Mouse (Mus musculus) CH12.LX (cell line): ENCODE data around the gene Eme2. TPM values are rescaled to one million over a fixed set of nuclear protein-coding genes. Genes with fewer than 3 reads are reported as not detected.

ENCODE experiments used
- DNase-seq: peaks from one replicate; pipeline ENCODE4 v3.0.0-alpha.2; 2013; ENCODE audit errors: extremely low read depth
- H3K27ac ChIP-seq: 2 replicates; pipeline ENCODE4 v1.5.1; 2012; ENCODE audit warnings: low read depth, mild to moderate bottlenecking, control low read depth, moderate library complexity; ENCODE audit not compliant: insufficient read depth
- H3K27me3 ChIP-seq: replicated peaks from 2 replicates; pipeline ENCODE3; 2012; ENCODE audit warnings: inconsistent platforms
- H3K36me3 ChIP-seq, 2 experiments: replicated peaks in 1 of 2; 2 replicates each; pipeline versions ENCODE3 to v1.6.1; 2012; ENCODE audit warnings: inconsistent platforms in 1 of 2, low read length in 1 of 2, mild to moderate bottlenecking in 1 of 2, mixed read lengths in 1 of 2, moderate library complexity in 1 of 2; ENCODE audit not compliant: control insufficient read depth in 1 of 2, insufficient read depth in 1 of 2
- H3K4me1 ChIP-seq, 2 experiments: 2 replicates each; pipeline ENCODE4 v1.6.1; 2012; ENCODE audit warnings: inconsistent platforms in 1 of 2, moderate library complexity in 1 of 2; ENCODE audit not compliant: insufficient read depth in 2 of 2, control insufficient read depth in 1 of 2
- H3K4me2 ChIP-seq: 2 replicates; pipeline ENCODE4 v1.6.1; 2012; ENCODE audit warnings: low read depth, mild to moderate bottlenecking, control low read depth; ENCODE audit not compliant: poor library complexity, insufficient read depth, severe bottlenecking
- H3K4me3 ChIP-seq, 3 experiments: fragments of 150-350 bp in 1 of 3; sonication (generic) in 1 of 3; replicated peaks in 1 of 3; 2 replicates each; pipeline versions ENCODE3 to v1.5.1; 2011 to 2012; ENCODE audit warnings: low read depth in 2 of 3, low read length in 2 of 3, mild to moderate bottlenecking in 2 of 3, moderate library complexity in 2 of 3, control low read depth in 1 of 3, improper control_type of control experiment in 1 of 3, inconsistent platforms in 1 of 3, mixed read lengths in 1 of 3; ENCODE audit not compliant: poor library complexity in 1 of 3
- H3K79me2 ChIP-seq: replicated peaks from 2 replicates; pipeline ENCODE4 v1.6.1; 2012; ENCODE audit warnings: mild to moderate bottlenecking, moderate library complexity; ENCODE audit not compliant: control insufficient read depth, poor library complexity, insufficient read depth, severe bottlenecking; ENCODE audit errors: extremely low read depth
- H3K9ac ChIP-seq: 2 replicates; pipeline ENCODE4 v1.6.1; 2012; ENCODE audit warnings: low read depth, mild to moderate bottlenecking, control low read depth, moderate library complexity; ENCODE audit not compliant: insufficient read depth
- H3K9me3 ChIP-seq: replicated peaks from 2 replicates; pipeline ENCODE3; 2012; ENCODE audit warnings: low read length, inconsistent platforms, mixed read lengths
- BHLHE40 ChIP-seq: IDR thresholded peaks from 2 replicates; pipeline ENCODE4 v1.6.1; 2011; ENCODE audit warnings: mild to moderate bottlenecking, low read depth, low read length, improper control_type of control experiment
- CHD1 ChIP-seq: IDR thresholded peaks from 2 replicates; pipeline ENCODE4 v1.6.1; 2012; ENCODE audit warnings: low read depth, low read length, improper control_type of control experiment, inconsistent platforms
- CHD2 ChIP-seq: IDR thresholded peaks from 2 replicates; pipeline ENCODE4 v1.6.1; 2011; ENCODE audit warnings: low read length, improper control_type of control experiment
- CTCF ChIP-seq, 2 experiments: IDR thresholded peaks in 1 of 2; conservative IDR thresholded peaks in 1 of 2; 2 replicates each; pipeline ENCODE4 v1.5.1; 2011 to 2012; ENCODE audit warnings: low read depth in 2 of 2, low read length in 2 of 2, improper control_type of control experiment in 1 of 2, inconsistent platforms in 1 of 2, mild to moderate bottlenecking in 1 of 2, moderate library complexity in 1 of 2
- E2F4 ChIP-seq: IDR thresholded peaks from 2 replicates; pipeline ENCODE4 v1.6.1; 2011; ENCODE audit warnings: low read depth, low read length, improper control_type of control experiment; ENCODE audit not compliant: insufficient replicate concordance
- ELF1 ChIP-seq: IDR thresholded peaks from 2 replicates; pipeline ENCODE4 v1.6.1; 2014; ENCODE audit warnings: low read depth, mild to moderate bottlenecking, inconsistent platforms, low read length, improper control_type of control experiment
- EP300 ChIP-seq: IDR thresholded peaks from 2 replicates; pipeline ENCODE4 v1.6.1; 2011; ENCODE audit warnings: low read length, improper control_type of control experiment
- ETS1 ChIP-seq: conservative IDR thresholded peaks from 2 replicates; pipeline ENCODE4 v1.6.1; 2012; ENCODE audit warnings: low read depth, mild to moderate bottlenecking, inconsistent platforms, low read length, improper control_type of control experiment, moderate library complexity
- GABPA ChIP-seq: IDR thresholded peaks from 2 replicates; pipeline ENCODE4 v1.6.1; 2012; ENCODE audit warnings: low read depth, low read length, improper control_type of control experiment, inconsistent platforms; ENCODE audit not compliant: insufficient replicate concordance
- HCFC1 ChIP-seq: IDR thresholded peaks from 2 replicates; pipeline ENCODE4 v1.6.1; 2012; ENCODE audit warnings: low read depth, mild to moderate bottlenecking, inconsistent platforms, low read length, improper control_type of control experiment
- IRF4 ChIP-seq: IDR thresholded peaks from 2 replicates; pipeline ENCODE4 v1.6.1; 2014; ENCODE audit warnings: low read depth, mild to moderate bottlenecking, inconsistent platforms, low read length, improper control_type of control experiment
- JUN ChIP-seq: IDR thresholded peaks from 2 replicates; pipeline ENCODE4 v1.6.1; 2011; ENCODE audit warnings: low read depth, mild to moderate bottlenecking, low read length, improper control_type of control experiment, moderate library complexity; ENCODE audit not compliant: insufficient read depth
- JUND ChIP-seq: conservative IDR thresholded peaks from 2 replicates; pipeline ENCODE4 v1.6.1; 2011; ENCODE audit warnings: low read depth, low read length, improper control_type of control experiment
- KAT2A ChIP-seq: IDR thresholded peaks from 2 replicates; pipeline ENCODE4 v1.6.1; 2012; ENCODE audit warnings: low read length, improper control_type of control experiment, inconsistent platforms; ENCODE audit not compliant: insufficient replicate concordance
- MAFK ChIP-seq: IDR thresholded peaks from 2 replicates; pipeline ENCODE4 v1.6.1; 2011; ENCODE audit warnings: low read length, improper control_type of control experiment; ENCODE audit not compliant: insufficient replicate concordance
- MAX ChIP-seq: IDR thresholded peaks from 2 replicates; pipeline ENCODE4 v1.6.1; 2011; ENCODE audit warnings: low read length, improper control_type of control experiment
- MAZ ChIP-seq: IDR thresholded peaks from 2 replicates; pipeline ENCODE4 v1.6.1; 2012; ENCODE audit warnings: low read depth, mild to moderate bottlenecking, inconsistent platforms, low read length, improper control_type of control experiment, moderate library complexity
- MEF2A ChIP-seq: IDR thresholded peaks from 2 replicates; pipeline ENCODE4 v1.6.1; 2014; ENCODE audit warnings: low read depth, mild to moderate bottlenecking, inconsistent platforms, low read length, improper control_type of control experiment, borderline replicate concordance
- MXI1 ChIP-seq: IDR thresholded peaks from 2 replicates; pipeline ENCODE4 v1.6.1; 2011; ENCODE audit warnings: mild to moderate bottlenecking, low read depth, low read length, improper control_type of control experiment
- MYC ChIP-seq: IDR thresholded peaks from 2 replicates; pipeline ENCODE4 v1.6.1; 2011; ENCODE audit warnings: low read depth, mild to moderate bottlenecking, improper control_type of control experiment, low read length
- NELFE ChIP-seq: IDR thresholded peaks from 2 replicates; pipeline ENCODE4 v1.6.1; 2011; ENCODE audit warnings: low read depth, low read length, improper control_type of control experiment
- NRF1 ChIP-seq: IDR thresholded peaks from 2 replicates; pipeline ENCODE4 v1.6.1; 2014; ENCODE audit warnings: low read depth, mild to moderate bottlenecking, inconsistent platforms, low read length, improper control_type of control experiment, moderate library complexity
- PAX5 ChIP-seq: IDR thresholded peaks from 2 replicates; pipeline ENCODE4 v1.6.1; 2012; ENCODE audit warnings: low read length, inconsistent platforms, mixed read lengths
- POLR2A ChIP-seq: IDR thresholded peaks from 2 replicates; pipeline ENCODE4 v1.6.1; 2011; ENCODE audit warnings: low read depth, mild to moderate bottlenecking, improper control_type of control experiment, low read length
- POLR2AphosphoS2 ChIP-seq: IDR thresholded peaks from 2 replicates; pipeline ENCODE4 v1.6.1; 2011; ENCODE audit warnings: low read depth, low read length, improper control_type of control experiment
- RAD21 ChIP-seq: IDR thresholded peaks from 2 replicates; pipeline ENCODE4 v1.6.1; 2011; ENCODE audit warnings: low read depth, mild to moderate bottlenecking, low read length, improper control_type of control experiment, moderate library complexity
- RCOR1 ChIP-seq: conservative IDR thresholded peaks from 2 replicates; pipeline ENCODE4 v1.6.1; 2012; ENCODE audit warnings: low read depth, mild to moderate bottlenecking, inconsistent platforms, low read length, improper control_type of control experiment
- SIN3A ChIP-seq: IDR thresholded peaks from 2 replicates; pipeline ENCODE4 v1.6.1; 2012; ENCODE audit warnings: low read length, improper control_type of control experiment, inconsistent platforms
- SMC3 ChIP-seq: IDR thresholded peaks from 2 replicates; pipeline ENCODE4 v1.6.1; 2011; ENCODE audit warnings: low read depth, low read length, improper control_type of control experiment
- TBP ChIP-seq: conservative IDR thresholded peaks from 2 replicates; pipeline ENCODE4 v1.6.1; 2011; ENCODE audit warnings: low read depth, low read length, improper control_type of control experiment
- TCF12 ChIP-seq: IDR thresholded peaks from 2 replicates; pipeline ENCODE4 v1.6.1; 2014; ENCODE audit warnings: low read depth, mild to moderate bottlenecking, inconsistent platforms, low read length, improper control_type of control experiment
- UBTF ChIP-seq: IDR thresholded peaks from 2 replicates; pipeline ENCODE4 v1.6.1; 2012; ENCODE audit warnings: low read depth, mild to moderate bottlenecking, inconsistent platforms, low read length, improper control_type of control experiment, moderate library complexity
- USF1 ChIP-seq: IDR thresholded peaks from 2 replicates; pipeline ENCODE4 v1.6.1; 2014; ENCODE audit warnings: low read depth, mild to moderate bottlenecking, inconsistent platforms, low read length, improper control_type of control experiment
- USF2 ChIP-seq: conservative IDR thresholded peaks from 2 replicates; pipeline ENCODE4 v1.6.1; 2011; ENCODE audit warnings: low read depth, low read length, improper control_type of control experiment
- ZC3H11A ChIP-seq: IDR thresholded peaks from 2 replicates; pipeline ENCODE4 v1.6.1; 2012; ENCODE audit warnings: low read depth, mild to moderate bottlenecking, inconsistent platforms, low read length, improper control_type of control experiment
- ZKSCAN1 ChIP-seq: IDR thresholded peaks from 2 replicates; pipeline ENCODE4 v1.6.1; 2012; ENCODE audit warnings: low read depth, inconsistent platforms, low read length, improper control_type of control experiment, borderline replicate concordance
- ZMIZ1 ChIP-seq: IDR thresholded peaks from 2 replicates; pipeline ENCODE4 v1.6.1; 2012; ENCODE audit warnings: low read depth, mild to moderate bottlenecking, inconsistent platforms, low read length, improper control_type of control experiment
- ZNF384 ChIP-seq: IDR thresholded peaks from 2 replicates; pipeline ENCODE4 v1.6.1; 2012; ENCODE audit warnings: low read depth, low read length, improper control_type of control experiment, inconsistent platforms
- dilution Hi-C: fragments of 300-500 bp; cut with MboI; formaldehyde crosslinking; loops from 2 replicates; pipeline ENCODE4 v1.14.3; 2020; ENCODE audit warnings: low sequenced_read_pairs; ENCODE audit not compliant: extremely low pct_unique_long_range_greater_than_20kb, extremely low pct_ligation_motif_present
- in situ Hi-C: fragments of 300-500 bp; cut with MboI; formaldehyde crosslinking; loops from 3 replicates; pipeline ENCODE4 v1.14.3; 2019; ENCODE audit warnings: low sequenced_read_pairs, low pct_ligation_motif_present, low pct_unique_long_range_greater_than_20kb, mixed read lengths
- polyA plus RNA-seq: library from polyadenylated mRNA; unstranded; fragments of >175 nt; gene quantifications from 2 replicates; pipeline ENCODE4 v1.2.1, GENCODE M21; 2012; ENCODE audit warnings: low read depth; ENCODE audit not compliant: insufficient read length
- total RNA-seq, 2 experiments: library from RNA; depleted of rRNA; stranded (reverse); fragments of 300-350 nt in 1 of 2; fragments of >200 nt in 1 of 2; gene quantifications; 2 replicates each; pipeline ENCODE4 v1.2.3; 2012 to 2014

The Eme2 gene
- total RNA-seq (2012; rRNA removed) = 19.7 and 33.1 TPM in 2 replicates
- 12.7 and 13.5 TPM in 2 replicates for total RNA-seq (2014; rRNA removed)
- polyA plus RNA-seq = 16.9 and 19.1 TPM in 2 replicates

DNA sequence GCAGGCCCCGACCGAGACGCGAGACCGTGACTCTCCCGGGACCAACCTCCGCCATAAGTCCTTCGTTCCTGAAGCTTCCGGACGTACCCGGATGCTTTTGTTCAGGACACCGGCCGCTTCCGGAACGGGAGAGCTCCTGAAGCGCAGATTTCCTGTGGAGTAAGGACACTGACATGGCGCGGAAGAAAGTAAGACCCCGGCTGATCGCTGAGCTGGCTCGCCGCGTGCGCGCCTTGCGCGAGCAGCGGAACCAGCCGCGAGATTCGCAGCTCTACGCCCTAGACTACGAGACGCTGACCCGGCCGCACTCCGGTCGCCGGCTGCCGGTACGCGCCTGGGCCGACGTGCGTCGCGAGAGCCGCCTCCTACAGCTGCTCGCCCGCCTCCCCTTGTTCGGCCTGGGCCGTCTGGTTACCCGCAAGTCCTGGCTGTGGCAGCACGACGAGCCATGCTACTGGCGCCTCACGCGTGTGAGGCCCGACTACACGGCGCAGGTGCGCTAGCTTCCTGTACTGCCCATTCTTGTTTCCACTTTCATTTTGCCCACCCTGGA is at the start of gene Eme2, which contains the start of gene Mrps34:
Gene Eme2 (minus strand): TSS at position 93 of the 553 bp plus-strand sequence.
Gene Mrps34 (plus strand): TSS at position 122 of the 553 bp plus-strand sequence.
- DNase-seq = peak; percentile 86
- peaks cover 67 to 72% of the 10 kb centered on the region in 2 experiments for H3K36me3 ChIP-seq
- peak within 1 kb of the TSS; percentile 68 for H3K27ac ChIP-seq
- H3K9ac ChIP-seq = peak within 1 kb of the TSS; percentile 74
- no peaks in the 10 kb centered on the region for H3K27me3 ChIP-seq
- dilution Hi-C loops (no loop called here), in situ Hi-C loops (no loop called here)
- no peak for TF ChIP-seq POLR2AphosphoS2
- TF ChIP-seq USF1 = no peak
- TF ChIP-seq CHD1 = no peak; the same call in 1 of the 2 replicates
- TF ChIP-seq CTCF (conservative IDR thresholded peaks at IDR 0.05 in 1 of 2, IDR thresholded peaks at IDR 0.05 in 1 of 2; ENCODE audit: low read depth in 2 of 2, low read length in 2 of 2) = no peak
- peak; percentile 69 for TF ChIP-seq IRF4
- TF ChIP-seq MAFK = no peak
- TF ChIP-seq MEF2A = no peak
- TF ChIP-seq NELFE = peak; percentile 88
- TF ChIP-seq MAX = no peak; the same call in 1 of the 2 replicates
- no peak for TF ChIP-seq USF2
- no peak for TF ChIP-seq ZKSCAN1
- peak; percentile 84 for TF ChIP-seq TBP
- peak; percentile 86 for TF ChIP-seq ELF1
- 0 out of 2 replicates have a peak, but pooled peaks have one; percentile 30 for TF ChIP-seq MAZ
- no peak for TF ChIP-seq RAD21
- peak; percentile 32 for TF ChIP-seq BHLHE40
- TF ChIP-seq ZNF384 = no peak; the same call in 1 of the 2 replicates
- TF ChIP-seq GABPA = peak; percentile 7; the same call in 1 of the 2 replicates
- peak; percentile 89 for TF ChIP-seq ZMIZ1
- no peak for TF ChIP-seq E2F4
- no peak for TF ChIP-seq PAX5
- TF ChIP-seq SIN3A = peak; percentile 89
- no peak for TF ChIP-seq CHD2
- no peak for TF ChIP-seq RCOR1
- no peak for TF ChIP-seq JUN
- peak; percentile 91 for TF ChIP-seq UBTF
- TF ChIP-seq TCF12 = peak; percentile 91
- no peak; the same call in 1 of the 2 replicates for TF ChIP-seq MYC
- no peak for TF ChIP-seq EP300
- TF ChIP-seq SMC3 = no peak
- no peak for TF ChIP-seq JUND
- TF ChIP-seq ETS1 = no peak
- TF ChIP-seq POLR2A = peak; percentile 92
- peak; percentile 85; the same call in 1 of the 2 replicates for TF ChIP-seq MXI1
- TF ChIP-seq KAT2A = peak; percentile 73; the same call in 1 of the 2 replicates
- no peak for TF ChIP-seq ZC3H11A
- TF ChIP-seq NRF1 = peak; percentile 60
- peak; percentile 88 for TF ChIP-seq HCFC1
- no peaks in the 10 kb centered on the region for H3K9me3 ChIP-seq
- H3K4me2 ChIP-seq = peak within 1 kb of the TSS; percentile 91
- H3K79me2 ChIP-seq = peaks cover 15% of the 10 kb centered on the region
- peak within 1 kb of the TSS; percentile 83 to 94 (median 92) for H3K4me3 ChIP-seq
- H3K4me1 ChIP-seq = peaks cover 17 to 68% of the 10 kb centered on the region in 2 experiments
